Mouse (Mus musculus) heart, adult 2 months (tissue): ENCODE measurements around the gene Kcnh1.

Experiments
- CTCF ChIP-seq: fragments of 200-600 bp; IDR thresholded peaks from 2 replicates; pipeline ENCODE4 v1.8.1; 2022; ENCODE audit warnings: antibody characterized with exemption, mild to moderate bottlenecking, moderate library complexity
- EP300 ChIP-seq: fragments of 200-500 bp; IDR thresholded peaks from 2 replicates; pipeline ENCODE4 v1.6.1; 2011; ENCODE audit warnings: low read depth, low read length, control low read depth; ENCODE audit not compliant: insufficient read depth
- POLR2A ChIP-seq: fragments of 200-500 bp; IDR thresholded peaks from 2 replicates; pipeline ENCODE4 v1.6.1; 2011; ENCODE audit warnings: mild to moderate bottlenecking, low read depth, low read length, control low read depth; ENCODE audit not compliant: insufficient read depth

DNA sequence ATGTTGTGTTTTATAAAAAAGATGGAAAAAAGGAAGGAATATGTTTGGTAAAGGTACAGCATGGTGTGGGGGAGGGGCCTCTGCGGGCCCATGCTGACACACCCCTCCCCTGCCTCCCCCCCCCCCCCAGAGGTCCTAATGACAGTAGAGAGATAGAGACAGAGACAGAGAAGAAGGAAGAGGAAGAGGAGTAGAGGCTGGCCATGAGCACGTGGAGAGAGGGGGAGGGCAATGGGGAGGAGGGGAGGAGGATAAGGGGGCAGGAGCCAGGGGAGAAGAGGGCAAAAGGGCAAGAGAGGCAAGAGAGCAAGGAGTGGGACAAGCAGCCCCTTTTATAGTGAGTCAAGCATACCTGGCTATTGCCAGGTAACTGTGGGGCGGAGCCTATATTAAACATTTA is 123.5 kb downstream of the Kcnh1 start:
- TF ChIP-seq CTCF, result no peak
- TF ChIP-seq EP300, result no peak
- no peak for TF ChIP-seq POLR2A
